Mouse (Mus musculus) liver, embryonic 14.5 days (tissue): ENCODE data around the gene Smim10l1.

ENCODE experiments used
- CTCF ChIP-seq: IDR thresholded peaks from 2 replicates; pipeline ENCODE4 v1.5.1; 2016; ENCODE audit warnings: antibody characterized with exemption, low read depth, control low read depth
- EP300 ChIP-seq: IDR thresholded peaks from 2 replicates; pipeline ENCODE4 v1.6.1; 2016; ENCODE audit warnings: antibody characterized with exemption, low read depth

- TF ChIP-seq CTCF = no peak
- TF ChIP-seq EP300 = no peak
Measured at GRCm38 (mm10) chr6:133092226-133092625, 12.5 kb upstream of the Smim10l1 start.
